Mouse (Mus musculus): ENCODE measurements at regions not wholly inside any gene's neighbourhood (a gene's known extent, or its start where the extent isn't known, plus 50 kb on each side); places are given as distances from the start of the nearest gene placed in this dataset.

- Histone ChIP-seq H3K4me1 (replicated peaks) (no peaks in the 10 kb centered on the region), H3K9me3 (no peaks in the 10 kb centered on the region), H3K27ac (no peak overlapping the region), H3K36me3 (no peaks in the 10 kb centered on the region), H3K4me3 (replicated peaks) (no peak overlapping the region), H3K9ac (no peak overlapping the region), H3K4me2 (replicated peaks) (no peak overlapping the region), H3K27me3 (replicated peaks) (no peaks in the 10 kb centered on the region)
- ATAC-seq, result no peak
- 85% methylated on average over 7 of the region's 7 CpGs for WGBS
These were observed 4779.3 kb downstream of the 9330182O14Rik start for GRCm38 (mm10) chr15:44913434-44913833.

GRCm38 (mm10) chr15:44915005-44915404, 4780.8 kb downstream of the 9330182O14Rik start:
- H3K36me3 ChIP-seq, result no peaks in the 10 kb centered on the region
- no peak for ATAC-seq
- H3K4me2 ChIP-seq (replicated peaks), result no peak overlapping the region
- no peaks in the 10 kb centered on the region for H3K9me3 ChIP-seq
- H3K27me3 ChIP-seq (replicated peaks), result no peaks in the 10 kb centered on the region
- H3K4me3 ChIP-seq (replicated peaks), result no peak overlapping the region
- no peaks in the 10 kb centered on the region for H3K4me1 ChIP-seq (replicated peaks)
- H3K27ac ChIP-seq, result no peak overlapping the region
- no peak overlapping the region for H3K9ac ChIP-seq
- 85% methylated on average over 2 of the region's 2 CpGs for WGBS

GRCm38 (mm10) chr15:44916479-44916878, 4782.3 kb downstream of the 9330182O14Rik start:
- Histone ChIP-seq H3K27ac (no peak overlapping the region), H3K4me2 (replicated peaks) (no peak overlapping the region), H3K9me3 (no peaks in the 10 kb centered on the region), H3K27me3 (replicated peaks) (no peaks in the 10 kb centered on the region), H3K9ac (no peak overlapping the region), H3K36me3 (no peaks in the 10 kb centered on the region), H3K4me1 (replicated peaks) (no peaks in the 10 kb centered on the region), H3K4me3 (replicated peaks) (no peak overlapping the region)
- WGBS, result 74% methylated on average over 1 of the region's 1 CpGs
- ATAC-seq, result no peak

GRCm38 (mm10) chr15:44924686-44925085, 4790.5 kb downstream of the 9330182O14Rik start:
- no peak overlapping the region for H3K4me2 ChIP-seq (replicated peaks)
- ATAC-seq, result no peak
- no peaks in the 10 kb centered on the region for H3K4me1 ChIP-seq (replicated peaks)
- H3K4me3 ChIP-seq (replicated peaks), result no peak overlapping the region
- 91% methylated on average over 1 of the region's 1 CpGs for WGBS
- H3K27me3 ChIP-seq (replicated peaks), result no peaks in the 10 kb centered on the region
- no peaks in the 10 kb centered on the region for H3K36me3 ChIP-seq
- H3K9ac ChIP-seq, result no peak overlapping the region
- no peaks in the 10 kb centered on the region for H3K9me3 ChIP-seq
- H3K27ac ChIP-seq, result no peak overlapping the region

- Histone ChIP-seq H3K27ac (no peak overlapping the region), H3K9ac (no peak overlapping the region), H3K27me3 (replicated peaks) (no peaks in the 10 kb centered on the region), H3K4me3 (replicated peaks) (no peak overlapping the region), H3K4me2 (replicated peaks) (no peak overlapping the region), H3K36me3 (no peaks in the 10 kb centered on the region), H3K9me3 (no peaks in the 10 kb centered on the region), H3K4me1 (replicated peaks) (no peaks in the 10 kb centered on the region)
- WGBS, result 72% methylated on average over 3 of the region's 3 CpGs
- no peak for ATAC-seq
These were observed 4792.9 kb downstream of the 9330182O14Rik start for GRCm38 (mm10) chr15:44927058-44927457.

- no peak overlapping the region for H3K9ac ChIP-seq
- no peak overlapping the region for H3K27ac ChIP-seq
- H3K4me1 ChIP-seq (replicated peaks), result no peaks in the 10 kb centered on the region
- ATAC-seq, result peak; percentile 23; the same call in 1 of the 2 replicates
- H3K36me3 ChIP-seq, result no peaks in the 10 kb centered on the region
- H3K9me3 ChIP-seq, result no peaks in the 10 kb centered on the region
- WGBS, result 66% methylated on average over 4 of the region's 4 CpGs
- no peak overlapping the region for H3K4me3 ChIP-seq (replicated peaks)
- no peaks in the 10 kb centered on the region for H3K27me3 ChIP-seq (replicated peaks)
- H3K4me2 ChIP-seq (replicated peaks), result no peak overlapping the region
These were observed 4814.5 kb downstream of the 9330182O14Rik start for GRCm38 (mm10) chr15:44948626-44949025.

- Histone ChIP-seq H3K36me3 (no peaks in the 10 kb centered on the region), H3K4me2 (replicated peaks) (no peak overlapping the region), H3K9ac (no peak overlapping the region), H3K9me3 (no peaks in the 10 kb centered on the region), H3K27me3 (replicated peaks) (no peaks in the 10 kb centered on the region), H3K27ac (no peak overlapping the region), H3K4me1 (replicated peaks) (no peaks in the 10 kb centered on the region), H3K4me3 (replicated peaks) (no peak overlapping the region)
- WGBS, result 86% methylated on average over 7 of the region's 7 CpGs
- no peak for ATAC-seq
These were observed 4816.9 kb downstream of the 9330182O14Rik start for GRCm38 (mm10) chr15:44950952-44951642.

Measured in intestine, embryonic 15.5 days (tissue).